Mouse (Mus musculus) heart, adult 2 months (tissue): Measurements from ENCODE around the gene Dlat. TPM values are rescaled to one million over a fixed set of nuclear protein-coding genes. Genes with fewer than 3 reads are reported as not detected.

ENCODE experiments used
- DNase-seq, 2 experiments: peaks; one replicate each; pipeline ENCODE4 v3.0.0; 2021
- H3K27ac ChIP-seq: fragments of 200-600 bp; 2 replicates; pipeline ENCODE4 v1.8.1; 2022
- H3K27me3 ChIP-seq: fragments of 200-500 bp; 2 replicates; pipeline ENCODE4 v1.6.1; 2012; ENCODE audit warnings: mild to moderate bottlenecking, low read length, inconsistent platforms, mixed read lengths; ENCODE audit not compliant: control insufficient read depth, insufficient read depth
- H3K36me3 ChIP-seq: fragments of 200-500 bp; 2 replicates; pipeline ENCODE4 v1.6.1; 2012; ENCODE audit warnings: low read length, inconsistent platforms; ENCODE audit not compliant: control insufficient read depth, insufficient read depth
- H3K4me1 ChIP-seq: fragments of 200-500 bp; 2 replicates; pipeline ENCODE4 v1.6.1; 2011; ENCODE audit warnings: low read length; ENCODE audit not compliant: control insufficient read depth, insufficient read depth
- H3K4me3 ChIP-seq: fragments of 200-600 bp; 2 replicates; pipeline ENCODE4 v1.8.1; 2022
- H3K79me2 ChIP-seq: fragments of 200-500 bp; replicated peaks from 2 replicates; pipeline ENCODE4 v1.6.1; 2012; ENCODE audit warnings: mild to moderate bottlenecking, inconsistent platforms, low read length, moderate library complexity, mixed read lengths; ENCODE audit not compliant: control insufficient read depth, insufficient read depth
- H3K9ac ChIP-seq: fragments of 200-500 bp; 2 replicates; pipeline ENCODE4 v1.6.1; 2012; ENCODE audit warnings: low read depth, mild to moderate bottlenecking, control low read depth, inconsistent platforms, low read length, mixed read lengths
- CTCF ChIP-seq: fragments of 200-600 bp; IDR thresholded peaks from 2 replicates; pipeline ENCODE4 v1.8.1; 2022; ENCODE audit warnings: antibody characterized with exemption, mild to moderate bottlenecking, moderate library complexity
- EP300 ChIP-seq: fragments of 200-500 bp; IDR thresholded peaks from 2 replicates; pipeline ENCODE4 v1.6.1; 2011; ENCODE audit warnings: low read depth, low read length, control low read depth; ENCODE audit not compliant: insufficient read depth
- POLR2A ChIP-seq: fragments of 200-500 bp; IDR thresholded peaks from 2 replicates; pipeline ENCODE4 v1.6.1; 2011; ENCODE audit warnings: mild to moderate bottlenecking, low read depth, low read length, control low read depth; ENCODE audit not compliant: insufficient read depth
- WGBS: fragments of 180-500 bp; shearing (Covaris S2); methylation state at CpG from one replicate; pipeline ENCODE4 v1.1.7; 2018; 5-methylcytosine and 5-hydroxymethylcytosine counted together
- intact Hi-C: fragments of 180-260 bp; cut with DNase I; formaldehyde crosslinking; loops from one replicate; pipeline ENCODE4 v1.15.1; 2025
- polyA plus RNA-seq: library from polyadenylated mRNA; depleted of rRNA; stranded (reverse); fragments of >200 nt; gene quantifications from 2 replicates; pipeline ENCODE4 v1.2.3, GENCODE M21; 2012; rRNA removed
- total RNA-seq, 2 experiments: library from RNA; stranded (reverse); gene quantifications; 2 replicates each; pipeline ENCODE4 v1.2.3; 2021

The Dlat gene
- total and polyA plus RNA-seq, 3 experiments: 175 to 415 (median 364) TPM

GRCm38 (mm10) chr9:50585145-50585818 lies 74.3 kb downstream of the Dlat start:
- TF ChIP-seq POLR2A (no peak), CTCF (no peak), EP300 (no peak)
- no peaks in the 10 kb centered on the region for H3K79me2 ChIP-seq
- 74% methylated on average over 6 of the region's 6 CpGs for WGBS
- H3K27ac ChIP-seq: no peak overlapping the region
- no peaks in the 10 kb centered on the region for H3K4me1 ChIP-seq
- H3K9ac ChIP-seq: no peak overlapping the region
- intact Hi-C loops: no loop called here
- DNase-seq: no peak
- no peaks in the 10 kb centered on the region for H3K36me3 ChIP-seq
- H3K4me3 ChIP-seq: no peak overlapping the region
- H3K27me3 ChIP-seq: no peaks in the 10 kb centered on the region

Other genes with a start within 250 kb of the Dlat start
- 1 to 10 TPM in 1 of 2 experiments, under 1 TPM in 1; 0.82 to 2.0 TPM for gene Plet1, start 165.3 kb downstream of the Dlat start, total RNA-seq
- gene Plet1, start 165.3 kb downstream of the Dlat start, polyA plus RNA-seq: 2.5 and 4.0 TPM in 2 replicates
- gene Pts, start 131.1 kb downstream of the Dlat start, total RNA-seq: 10 to 100 TPM; 24.8 to 30.2 TPM
- 28.7 and 63.3 TPM in 2 replicates for gene Pts, start 131.1 kb downstream of the Dlat start, polyA plus RNA-seq
- gene Il18, start 105.0 kb downstream of the Dlat start, total RNA-seq: 1 to 10 TPM; 1.0 to 1.2 TPM
- gene Il18, start 105.0 kb downstream of the Dlat start, polyA plus RNA-seq: 0.53 and 1.6 TPM in 2 replicates
- under 1 TPM; 0.39 to 0.50 TPM for gene Bco2, start 104.6 kb downstream of the Dlat start, total RNA-seq
- 0.32 and 0.33 TPM in 2 replicates for gene Bco2, start 104.6 kb downstream of the Dlat start, polyA plus RNA-seq
- not detected for gene Tex12, start 98.5 kb downstream of the Dlat start, total RNA-seq
- gene Tex12, start 98.5 kb downstream of the Dlat start, polyA plus RNA-seq: not detected in 2 replicates
- 100 to 1,000 TPM; 593 to 673 TPM for gene Sdhd, start 56.0 kb downstream of the Dlat start, total RNA-seq
- 722 and 984 TPM in 2 replicates for gene Sdhd, start 56.0 kb downstream of the Dlat start, polyA plus RNA-seq
- 100 to 1,000 TPM; 251 to 294 TPM for gene Timm8b, start 55.9 kb downstream of the Dlat start, total RNA-seq
- 289 and 341 TPM in 2 replicates for gene Timm8b, start 55.9 kb downstream of the Dlat start, polyA plus RNA-seq
- gene Pih1d2, start 42.5 kb downstream of the Dlat start, total RNA-seq: under 1 TPM in 1 of 2 experiments, not detected in 1; 0.31 TPM
- gene Pih1d2, start 42.5 kb downstream of the Dlat start, polyA plus RNA-seq: 0.50 and 0.66 TPM in 2 replicates
- gene Nkapd1, start 42.3 kb downstream of the Dlat start, total RNA-seq: 10 to 100 TPM; 11.9 to 13.2 TPM
- gene Nkapd1, start 42.3 kb downstream of the Dlat start, polyA plus RNA-seq: 3.1 and 4.6 TPM in 2 replicates
- gene Dixdc1, start 79.7 kb upstream of the Dlat start, total RNA-seq: 1 to 10 TPM; 3.4 to 5.4 TPM
- gene Dixdc1, start 79.7 kb upstream of the Dlat start, polyA plus RNA-seq: 2.6 and 4.9 TPM in 2 replicates
- gene 2310030G06Rik, start 86.8 kb upstream of the Dlat start, total RNA-seq: 1 to 10 TPM; 2.9 to 4.3 TPM
- gene 2310030G06Rik, start 86.8 kb upstream of the Dlat start, polyA plus RNA-seq: 5.6 and 7.4 TPM in 2 replicates
- gene Cryab, start 91.5 kb upstream of the Dlat start, total RNA-seq: 1,000 to 10,000 TPM; 2,783 to 3,339 TPM
- 3,110 and 4,349 TPM in 2 replicates for gene Cryab, start 91.5 kb upstream of the Dlat start, polyA plus RNA-seq
- 100 to 1,000 TPM; 131 to 139 TPM for gene Hspb2, start 92.6 kb upstream of the Dlat start, total RNA-seq
- gene Hspb2, start 92.6 kb upstream of the Dlat start, polyA plus RNA-seq: 201 and 224 TPM in 2 replicates
- gene Fdxacb1, start 108.5 kb upstream of the Dlat start, total RNA-seq: 1 to 10 TPM; 4.7 to 5.1 TPM
- 3.4 and 5.2 TPM in 2 replicates for gene Fdxacb1, start 108.5 kb upstream of the Dlat start, polyA plus RNA-seq
- gene Alg9, start 115.2 kb upstream of the Dlat start, total RNA-seq: 1 to 10 TPM; 9.6 to 9.9 TPM
- 13.4 and 19.9 TPM in 2 replicates for gene Alg9, start 115.2 kb upstream of the Dlat start, polyA plus RNA-seq
- 10 to 100 TPM; 11.8 to 12.1 TPM for gene 1110032A03Rik, start 115.7 kb upstream of the Dlat start, total RNA-seq
- 34.5 and 39.0 TPM in 2 replicates for gene 1110032A03Rik, start 115.7 kb upstream of the Dlat start, polyA plus RNA-seq
- gene Ppp2r1b, start 185.5 kb upstream of the Dlat start, total RNA-seq: 10 to 100 TPM; 10.3 to 10.8 TPM
- 5.4 and 7.1 TPM in 2 replicates for gene Ppp2r1b, start 185.5 kb upstream of the Dlat start, polyA plus RNA-seq